Mouse (Mus musculus): ENCODE data around the gene Lefty1. TPM values are rescaled to one million over a fixed set of nuclear protein-coding genes. Genes with fewer than 3 reads are reported as not detected.
A peak's percentile ranks its signal among the peaks of the same experiment; 100 is the strongest.

The Lefty1 gene
- polyA plus RNA-seq, 1 experiment, result 7.1 TPM

GRCm38 (mm10) chr1:180958797-180959196 is 24.0 kb downstream of the Lefty1 start:
- Histone ChIP-seq H3K27me3 (ENCODE audit: control insufficient read depth, insufficient read depth, low read length) (no peaks in the 10 kb centered on the region), H3K4me1 (ENCODE audit: control insufficient read depth, insufficient read depth, insufficient read length, low read length) (no peaks in the 10 kb centered on the region), H3K4me3 (ENCODE audit: low read depth, low read length) (no peak overlapping the region), H3K36me3 (ENCODE audit: control insufficient read depth, insufficient read depth, low read length) (peaks cover 50% of the 10 kb centered on the region), H3K27ac (ENCODE audit: insufficient read depth, low read depth, low read length) (no peak overlapping the region)
- TF ChIP-seq CTCF (IDR thresholded peaks at IDR 0.05; ENCODE audit: extremely low read depth, insufficient read length, insufficient replicate concordance, low read depth, low read length) (no peak), POLR2A (IDR thresholded peaks at IDR 0.05; ENCODE audit: low read depth, low read length) (no peak)
- WGBS, result 78% methylated on average over 3 of the region's 3 CpGs

- TF ChIP-seq POLR2A (IDR thresholded peaks at IDR 0.05; ENCODE audit: low read depth, low read length) (no peak), CTCF (IDR thresholded peaks at IDR 0.05; ENCODE audit: extremely low read depth, insufficient read length, insufficient replicate concordance, low read depth, low read length) (no peak)
- Histone ChIP-seq H3K27me3 (ENCODE audit: control insufficient read depth, insufficient read depth, low read length) (no peaks in the 10 kb centered on the region), H3K36me3 (ENCODE audit: control insufficient read depth, insufficient read depth, low read length) (peaks cover 60% of the 10 kb centered on the region), H3K27ac (ENCODE audit: insufficient read depth, low read depth, low read length) (no peak overlapping the region), H3K4me3 (ENCODE audit: low read depth, low read length) (no peak overlapping the region), H3K4me1 (ENCODE audit: control insufficient read depth, insufficient read depth, insufficient read length, low read length) (no peaks in the 10 kb centered on the region)
- WGBS, result 85% methylated on average over 3 of the region's 3 CpGs
Measured at GRCm38 (mm10) chr1:180965786-180966185, 31.0 kb downstream of the Lefty1 start.

GRCm38 (mm10) chr1:180966542-180966941 is 31.7 kb downstream of the Lefty1 start:
- TF ChIP-seq CTCF (IDR thresholded peaks at IDR 0.05; ENCODE audit: extremely low read depth, insufficient read length, insufficient replicate concordance, low read depth, low read length), result no peak
- TF ChIP-seq POLR2A (IDR thresholded peaks at IDR 0.05; ENCODE audit: low read depth, low read length), result no peak
- H3K27me3 ChIP-seq (ENCODE audit: control insufficient read depth, insufficient read depth, low read length), result no peaks in the 10 kb centered on the region
- H3K27ac ChIP-seq (ENCODE audit: insufficient read depth, low read depth, low read length), result no peak overlapping the region
- no peak overlapping the region for H3K4me3 ChIP-seq (ENCODE audit: low read depth, low read length)
- H3K4me1 ChIP-seq (ENCODE audit: control insufficient read depth, insufficient read depth, insufficient read length, low read length), result no peaks in the 10 kb centered on the region
- peaks cover 57% of the 10 kb centered on the region for H3K36me3 ChIP-seq (ENCODE audit: control insufficient read depth, insufficient read depth, low read length)
- 74% methylated on average over 3 of the region's 3 CpGs for WGBS

DNA sequence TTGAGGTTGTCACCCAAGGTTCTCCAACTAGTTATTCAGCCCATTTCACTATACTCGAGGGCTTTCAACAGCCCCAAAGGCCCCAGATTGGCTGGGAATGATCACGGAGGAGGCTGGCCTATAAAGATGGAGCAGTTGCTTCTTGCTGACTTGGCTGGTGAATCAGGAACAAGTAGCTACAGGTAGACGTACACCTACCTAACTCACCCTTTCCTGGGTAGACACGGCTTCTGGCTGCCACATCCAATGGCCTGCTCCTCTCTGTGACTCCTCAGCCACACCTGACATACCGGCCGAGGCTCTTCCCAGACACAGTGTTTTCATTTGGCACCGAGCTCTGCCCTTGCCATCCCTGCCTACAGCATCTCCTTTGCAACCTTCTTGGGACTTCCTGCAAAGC is 32.4 kb downstream of the Lefty1 start:
- Histone ChIP-seq H3K27me3 (ENCODE audit: control insufficient read depth, insufficient read depth, low read length) (no peaks in the 10 kb centered on the region), H3K36me3 (ENCODE audit: control insufficient read depth, insufficient read depth, low read length) (peaks cover 55% of the 10 kb centered on the region), H3K4me1 (ENCODE audit: control insufficient read depth, insufficient read depth, insufficient read length, low read length) (no peaks in the 10 kb centered on the region), H3K27ac (ENCODE audit: insufficient read depth, low read depth, low read length) (no peak overlapping the region), H3K4me3 (ENCODE audit: low read depth, low read length) (no peak overlapping the region)
- no peak for TF ChIP-seq CTCF (IDR thresholded peaks at IDR 0.05; ENCODE audit: extremely low read depth, insufficient read length, insufficient replicate concordance, low read depth, low read length)
- TF ChIP-seq POLR2A (IDR thresholded peaks at IDR 0.05; ENCODE audit: low read depth, low read length), result no peak
- WGBS, result 84% methylated on average over 7 of the region's 7 CpGs

GRCm38 (mm10) chr1:180972941-180973340 is 38.1 kb downstream of the Lefty1 start:
- Histone ChIP-seq H3K27ac (ENCODE audit: insufficient read depth, low read depth, low read length) (no peak overlapping the region), H3K4me1 (ENCODE audit: control insufficient read depth, insufficient read depth, insufficient read length, low read length) (no peaks in the 10 kb centered on the region), H3K36me3 (ENCODE audit: control insufficient read depth, insufficient read depth, low read length) (peaks cover 28% of the 10 kb centered on the region), H3K4me3 (ENCODE audit: low read depth, low read length) (no peak overlapping the region), H3K27me3 (ENCODE audit: control insufficient read depth, insufficient read depth, low read length) (no peaks in the 10 kb centered on the region)
- TF ChIP-seq CTCF (IDR thresholded peaks at IDR 0.05; ENCODE audit: extremely low read depth, insufficient read length, insufficient replicate concordance, low read depth, low read length), result no peak
- no peak for TF ChIP-seq POLR2A (IDR thresholded peaks at IDR 0.05; ENCODE audit: low read depth, low read length)
- WGBS, result 91% methylated on average over 11 of the region's 11 CpGs

- Histone ChIP-seq H3K27me3 (ENCODE audit: control insufficient read depth, insufficient read depth, low read length) (no peaks in the 10 kb centered on the region), H3K4me3 (ENCODE audit: low read depth, low read length) (no peak overlapping the region), H3K36me3 (ENCODE audit: control insufficient read depth, insufficient read depth, low read length) (peaks cover 19% of the 10 kb centered on the region), H3K27ac (ENCODE audit: insufficient read depth, low read depth, low read length) (no peak overlapping the region), H3K4me1 (ENCODE audit: control insufficient read depth, insufficient read depth, insufficient read length, low read length) (no peaks in the 10 kb centered on the region)
- 66% methylated on average over 14 of the region's 14 CpGs for WGBS
- peak; percentile 75; the same call in 1 of the 2 replicates for TF ChIP-seq CTCF (IDR thresholded peaks at IDR 0.05; ENCODE audit: extremely low read depth, insufficient read length, insufficient replicate concordance, low read depth, low read length)
- no peak for TF ChIP-seq POLR2A (IDR thresholded peaks at IDR 0.05; ENCODE audit: low read depth, low read length)
Measured at GRCm38 (mm10) chr1:180974126-180974746, 39.4 kb downstream of the Lefty1 start.

- peak; percentile 84 for TF ChIP-seq CTCF (IDR thresholded peaks at IDR 0.05; ENCODE audit: extremely low read depth, insufficient read length, insufficient replicate concordance, low read depth, low read length)
- TF ChIP-seq POLR2A (IDR thresholded peaks at IDR 0.05; ENCODE audit: low read depth, low read length), result no peak
- 65% methylated on average over 4 of the region's 4 CpGs for WGBS
- Histone ChIP-seq H3K27ac (ENCODE audit: insufficient read depth, low read depth, low read length) (no peak overlapping the region), H3K4me3 (ENCODE audit: low read depth, low read length) (no peak overlapping the region), H3K27me3 (ENCODE audit: control insufficient read depth, insufficient read depth, low read length) (no peaks in the 10 kb centered on the region), H3K4me1 (ENCODE audit: control insufficient read depth, insufficient read depth, insufficient read length, low read length) (peaks cover 3% of the 10 kb centered on the region; the same call in 1 of the 2 replicates), H3K36me3 (ENCODE audit: control insufficient read depth, insufficient read depth, low read length) (peaks cover 7% of the 10 kb centered on the region; the same call in 1 of the 2 replicates)
Measured at GRCm38 (mm10) chr1:180976110-180976679, 41.4 kb downstream of the Lefty1 start.

All from small intestine, adult 2 months (tissue).